Mouse (Mus musculus) embryo, embryonic 11.5 days (tissue): ENCODE results near the gene Arhgef33.

Source experiments
- DNase-seq: peaks from one replicate; pipeline ENCODE4 v3.0.0-alpha.2; 2012; ENCODE audit warnings: low read depth, low spot score

Gene Arhgef33

DNA sequence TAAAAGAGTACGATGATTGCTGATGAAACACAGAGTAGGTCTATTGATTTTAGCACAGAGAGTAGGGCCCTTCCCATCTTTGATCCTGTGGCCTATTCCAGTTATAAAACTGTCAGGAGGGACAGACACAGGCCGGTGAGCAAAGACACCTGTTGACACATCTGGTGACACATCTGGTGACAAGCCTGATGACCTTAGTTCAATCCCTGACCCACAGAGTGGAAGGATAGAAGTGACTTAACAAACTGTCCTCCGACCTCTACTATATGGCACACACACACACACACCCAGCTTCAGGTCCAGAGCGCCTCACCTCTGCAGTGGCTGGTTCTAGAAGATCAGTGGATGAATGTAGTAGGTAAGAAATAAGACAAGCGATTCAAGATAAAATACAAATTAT is 139.3 kb downstream of the Arhgef33 start:
- DNase-seq = no peak
